Mouse (Mus musculus) spleen, adult 2 months (tissue): ENCODE data around the gene Gm12248.

Experiments used
- CTCF ChIP-seq: fragments of 200-500 bp; IDR thresholded peaks from 2 replicates; pipeline ENCODE4 v1.5.1; 2011; ENCODE audit warnings: mild to moderate bottlenecking, inconsistent platforms; ENCODE audit not compliant: insufficient read depth, insufficient read length, insufficient replicate concordance; ENCODE audit errors: extremely low read depth
- POLR2A ChIP-seq: fragments of 200-500 bp; IDR thresholded peaks from 2 replicates; pipeline ENCODE4 v1.6.1; 2011; ENCODE audit warnings: low read depth, low read length, inconsistent platforms

DNA sequence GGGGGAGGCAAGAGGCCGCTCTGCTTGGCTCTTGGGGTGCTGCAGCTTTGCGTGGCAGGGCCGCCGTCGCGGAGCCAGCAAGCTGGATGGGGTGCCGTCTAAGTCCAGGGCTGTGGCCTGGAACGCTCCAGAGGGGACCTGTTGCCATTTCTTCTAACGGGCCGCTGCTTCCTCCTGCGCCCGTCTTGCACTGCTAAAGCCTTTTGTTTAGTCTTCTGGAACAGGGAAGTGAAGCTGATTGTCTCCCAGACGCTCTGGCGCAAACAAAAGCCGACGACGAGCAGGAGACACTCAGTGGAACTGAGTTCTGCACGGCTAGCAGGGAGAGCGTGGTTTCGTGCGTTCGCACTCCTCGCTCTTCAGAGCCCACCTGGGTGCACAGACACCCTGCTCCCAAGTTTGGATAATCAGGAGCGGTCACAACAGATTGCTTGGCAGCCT lies 11.4 kb upstream of the Gm12248 start:
- no peak for TF ChIP-seq POLR2A
- TF ChIP-seq CTCF = no peak
